Comparison of ENCODE assay signal across 17 mouse cellular contexts in the genomic region with DNA sequence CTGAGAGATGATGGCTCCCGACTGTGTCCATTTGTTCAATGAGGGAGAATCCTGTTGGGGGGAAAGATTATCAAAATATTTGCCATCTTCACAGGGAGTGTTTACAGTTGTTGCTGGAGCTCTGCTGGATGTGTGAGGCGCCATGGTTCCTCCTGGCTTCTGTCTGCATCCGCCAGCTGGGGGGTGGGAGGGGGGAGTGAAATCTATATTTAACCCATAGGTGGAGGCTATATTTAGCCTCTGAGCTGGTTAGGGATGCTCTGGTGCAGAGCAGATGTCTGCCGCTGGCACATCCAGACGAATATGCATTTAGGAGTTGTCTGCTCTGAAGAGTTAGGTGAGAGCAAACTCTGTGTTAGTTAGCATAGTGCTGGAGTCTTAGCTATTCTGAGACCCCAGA.
DNase-seq lines count a peak whose midpoint lies in the region; ATAC-seq and TF ChIP-seq lines count a peak whose summit lies in the region.
"Had no signal": no experiment of that assay in that cellular context is flagged by ENCODE, and none has a peak within 500 bp of the region (broad histone marks: within the 10 kb centered on the region; RNA-seq: fewer than 3 reads in every experiment).

No protein-coding gene starts in this region.

- H3K9ac ChIP-seq in forebrain, embryonic 15.5 days (replicated peaks) = no peak overlapping the region
- no peak overlapping the region for H3K9ac ChIP-seq in forebrain, embryonic 12.5 days
- no peak overlapping the region for H3K9ac ChIP-seq in heart, embryonic 16.5 days (ENCODE audit: low read length)
- H3K9ac ChIP-seq in heart, adult 2 months (ENCODE audit: low read depth, low read length) = no peak overlapping the region
- H3K9ac ChIP-seq: liver, embryonic 14.5 days had no signal

- no peak for TF ChIP-seq EP300 in heart, adult 2 months (IDR thresholded peaks at IDR 0.05; ENCODE audit: insufficient read depth, low read depth, low read length)

- no peaks in the 10 kb centered on the region for H3K4me1 ChIP-seq in forebrain, embryonic 15.5 days
- H3K4me1 ChIP-seq in forebrain, embryonic 12.5 days = no peaks in the 10 kb centered on the region; the same call in 1 of the 2 replicates
- peaks cover 11% of the 10 kb centered on the region for H3K4me1 ChIP-seq in heart, embryonic 16.5 days (ENCODE audit: control insufficient read depth, insufficient read depth, low read length)
- no peaks in the 10 kb centered on the region for H3K4me1 ChIP-seq in heart, adult 2 months (ENCODE audit: control insufficient read depth, insufficient read depth, low read length)
- H3K4me1 ChIP-seq: megakaryocyte, embryonic 14.5 days had no signal

- no peak for TF ChIP-seq CTCF in heart, adult 2 months (IDR thresholded peaks at IDR 0.05)
- TF ChIP-seq CTCF in left cerebral cortex, adult 2 months (IDR thresholded peaks at IDR 0.05) = no peak

- no peak overlapping the region for H3K4me3 ChIP-seq in forebrain, embryonic 15.5 days
- H3K4me3 ChIP-seq in forebrain, embryonic 12.5 days (replicated peaks) = no peak overlapping the region
- H3K4me3 ChIP-seq in heart, embryonic 16.5 days (ENCODE audit: low read length) = no peak overlapping the region
- no peak overlapping the region for H3K4me3 ChIP-seq in heart, adult 2 months
- H3K4me3 ChIP-seq in left cerebral cortex, adult 2 months = no peak overlapping the region
- H3K4me3 ChIP-seq: erythroblast, embryonic 14.5 days; limb, embryonic 10.5 days; megakaryocyte, embryonic 14.5 days had no signal

- no peak for DNase-seq in heart, adult 2 months
- DNase-seq in right cerebral cortex, adult 18-20 months = peak; percentile 14
- DNase-seq in right cerebral cortex, postnatal 4 days = no peak
- no peak for DNase-seq in left cerebral cortex, adult 2 months (ENCODE audit: extremely low spot score in 1 of 2, low spot score in 2 of 2)
- DNase-seq: cerebellum, adult 9-10 months; embryo, embryonic 11 days; kidney, adult 11 months; kidney, postnatal 4 days; thymus, postnatal 25 days had no signal

- no peaks in the 10 kb centered on the region for H3K36me3 ChIP-seq in forebrain, embryonic 15.5 days
- H3K36me3 ChIP-seq in forebrain, embryonic 12.5 days (replicated peaks) = no peaks in the 10 kb centered on the region
- H3K36me3 ChIP-seq in heart, embryonic 16.5 days (ENCODE audit: control insufficient read depth, insufficient read depth) = no peaks in the 10 kb centered on the region
- no peaks in the 10 kb centered on the region for H3K36me3 ChIP-seq in heart, adult 2 months (ENCODE audit: control insufficient read depth, insufficient read depth, low read length)
- H3K36me3 ChIP-seq: limb, embryonic 10.5 days had no signal

- H3K79me2 ChIP-seq in heart, adult 2 months (replicated peaks; ENCODE audit: control insufficient read depth, insufficient read depth, low read length) = no peaks in the 10 kb centered on the region

- no peak for TF ChIP-seq POLR2A in heart, adult 2 months (IDR thresholded peaks at IDR 0.05; ENCODE audit: insufficient read depth, low read depth, low read length)

- no peaks in the 10 kb centered on the region for H3K27me3 ChIP-seq in forebrain, embryonic 15.5 days
- H3K27me3 ChIP-seq in forebrain, embryonic 12.5 days = no peaks in the 10 kb centered on the region
- no peaks in the 10 kb centered on the region for H3K27me3 ChIP-seq in heart, embryonic 16.5 days (ENCODE audit: control insufficient read depth, insufficient read depth, low read length)
- no peaks in the 10 kb centered on the region for H3K27me3 ChIP-seq in heart, adult 2 months (ENCODE audit: control insufficient read depth, insufficient read depth, low read length)

- H3K4me2 ChIP-seq in forebrain, embryonic 15.5 days (replicated peaks) = no peak overlapping the region
- no peak overlapping the region for H3K4me2 ChIP-seq in forebrain, embryonic 12.5 days
- peak overlapping the region; percentile 30; the same call in 1 of the 2 replicates for H3K4me2 ChIP-seq in heart, embryonic 16.5 days (ENCODE audit: low read depth, low read length)

- no peaks in the 10 kb centered on the region for H3K9me3 ChIP-seq in forebrain, embryonic 15.5 days
- no peaks in the 10 kb centered on the region for H3K9me3 ChIP-seq in forebrain, embryonic 12.5 days
- H3K9me3 ChIP-seq in heart, embryonic 16.5 days (replicated peaks; ENCODE audit: control insufficient read depth, low read length) = no peaks in the 10 kb centered on the region
- H3K9me3 ChIP-seq: limb, embryonic 10.5 days; megakaryocyte, embryonic 14.5 days had no signal

- ATAC-seq in forebrain, embryonic 15.5 days (replicated peaks) = peak; percentile 69; the same call in 1 of the 2 replicates
- ATAC-seq in forebrain, embryonic 12.5 days (ENCODE audit: low FRiP score) = no peak
- ATAC-seq in heart, embryonic 16.5 days (replicated peaks; ENCODE audit: extremely low read depth, insufficient read depth, low FRiP score) = 0 out of 2 replicates have a peak, but pooled peaks have one; percentile 32
- ATAC-seq in monocyte, adult 5-6 weeks (replicated peaks; ENCODE audit: insufficient number of reproducible peaks, low FRiP score, low TSS enrichment, poor library complexity, severe bottlenecking) = no peak

- intact Hi-C loops in heart, adult 2 months (cut with DNase I) = no loop called here
- intact Hi-C loops in left cerebral cortex, adult 2 months (cut with DNase I) = no loop called here

- H3K27ac ChIP-seq in forebrain, embryonic 15.5 days (replicated peaks) = no peak overlapping the region
- no peak overlapping the region for H3K27ac ChIP-seq in forebrain, embryonic 12.5 days
- no peak overlapping the region for H3K27ac ChIP-seq in heart, embryonic 16.5 days (ENCODE audit: low read length)
- no peak overlapping the region for H3K27ac ChIP-seq in heart, adult 2 months
- H3K27ac ChIP-seq in left cerebral cortex, adult 2 months = no peak overlapping the region
- H3K27ac ChIP-seq: liver, embryonic 14.5 days had no signal

- WGBS in forebrain, embryonic 15.5 days = 75% methylated on average over 5 of the region's 5 CpGs
- WGBS in forebrain, embryonic 12.5 days = 80% methylated on average over 5 of the region's 5 CpGs
- WGBS in heart, embryonic 16.5 days = 28% methylated on average over 5 of the region's 5 CpGs
- 22% methylated on average over 5 of the region's 5 CpGs for WGBS in heart, adult 2 months

Comparison
In these comparisons a context has a peak if more than half of its experiments do, and no peak if none do; other contexts are left out.
1. ATAC-seq: peak in forebrain, embryonic 15.5 days (single experiment) and heart, embryonic 16.5 days (single experiment); none in forebrain, embryonic 12.5 days (single experiment) and monocyte, adult 5-6 weeks (single experiment).